Mouse (Mus musculus) adrenal gland, adult 2 months (tissue): ENCODE data around the gene Nosip. TPM values are rescaled to one million over a fixed set of nuclear protein-coding genes. Genes with fewer than 3 reads are reported as not detected.

Experiments used
- DNase-seq: peaks from one replicate; pipeline ENCODE4 v3.0.0; 2021
- microRNA-seq, 2 experiments: library from miRNA; unstranded; fragments of <30 nt; microRNA quantifications; one replicate each; pipeline ENCODE4 v1.2.0; 2021
- polyA plus RNA-seq: library from polyadenylated mRNA; depleted of rRNA; stranded (reverse); fragments of >200 nt; gene quantifications from 2 replicates; pipeline ENCODE4 v1.2.3, GENCODE M21; 2012; rRNA removed
- total RNA-seq, 2 experiments: library from RNA; stranded (reverse); gene quantifications; 2 replicates each; pipeline ENCODE4 v1.2.3; 2021

Nosip gene
- total and polyA plus RNA-seq, 3 experiments: 40.2 to 89.9 (median 58.1) TPM

GRCm38 (mm10) chr7:45112529-45112928, 50.3 kb downstream of the Nosip start:
- DNase-seq: no peak

DNA sequence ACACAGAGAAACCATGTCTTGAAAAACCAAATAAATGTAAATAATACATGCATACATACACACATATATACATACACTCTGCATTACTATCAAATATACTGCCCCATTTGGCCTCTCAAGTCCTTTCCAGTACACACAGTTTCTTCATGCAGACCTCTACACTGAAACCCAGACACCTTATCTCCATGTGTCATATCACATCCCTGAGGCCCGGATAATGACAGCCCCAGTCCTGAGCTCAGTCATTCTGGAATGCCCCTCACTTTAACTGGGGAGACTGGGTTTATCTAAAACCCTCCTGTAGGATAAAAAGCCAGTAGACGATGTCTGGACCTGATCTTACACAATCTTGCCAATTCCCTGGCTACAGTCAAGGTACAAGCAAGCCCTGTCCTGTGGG, 51.2 kb downstream of the Nosip start:
- no peak for DNase-seq

DNA sequence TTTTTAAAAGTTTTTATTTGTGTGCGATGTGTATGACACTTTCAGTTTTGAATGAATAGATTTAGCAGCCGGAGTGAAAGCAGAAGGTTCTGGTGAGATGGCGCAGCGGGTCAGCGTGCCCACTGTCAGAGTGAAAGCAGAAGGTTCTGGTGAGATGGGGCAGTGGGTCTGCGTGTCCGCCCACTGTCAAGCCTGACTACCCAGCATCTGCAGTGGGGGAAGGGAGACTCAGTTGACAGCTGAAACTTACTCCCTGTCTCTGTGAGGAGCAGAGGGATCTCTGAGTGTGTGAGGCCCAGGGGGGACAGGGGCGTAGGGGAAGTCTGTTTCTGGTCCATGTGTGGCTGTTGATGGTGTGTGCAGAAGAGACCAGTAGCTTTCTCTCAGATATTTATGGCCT, 55.3 kb downstream of the Nosip start:
- DNase-seq: no peak

- peak; percentile 66 for DNase-seq
These were observed 56.1 kb downstream of the Nosip start for GRCm38 (mm10) chr7:45118336-45118735.

DNA sequence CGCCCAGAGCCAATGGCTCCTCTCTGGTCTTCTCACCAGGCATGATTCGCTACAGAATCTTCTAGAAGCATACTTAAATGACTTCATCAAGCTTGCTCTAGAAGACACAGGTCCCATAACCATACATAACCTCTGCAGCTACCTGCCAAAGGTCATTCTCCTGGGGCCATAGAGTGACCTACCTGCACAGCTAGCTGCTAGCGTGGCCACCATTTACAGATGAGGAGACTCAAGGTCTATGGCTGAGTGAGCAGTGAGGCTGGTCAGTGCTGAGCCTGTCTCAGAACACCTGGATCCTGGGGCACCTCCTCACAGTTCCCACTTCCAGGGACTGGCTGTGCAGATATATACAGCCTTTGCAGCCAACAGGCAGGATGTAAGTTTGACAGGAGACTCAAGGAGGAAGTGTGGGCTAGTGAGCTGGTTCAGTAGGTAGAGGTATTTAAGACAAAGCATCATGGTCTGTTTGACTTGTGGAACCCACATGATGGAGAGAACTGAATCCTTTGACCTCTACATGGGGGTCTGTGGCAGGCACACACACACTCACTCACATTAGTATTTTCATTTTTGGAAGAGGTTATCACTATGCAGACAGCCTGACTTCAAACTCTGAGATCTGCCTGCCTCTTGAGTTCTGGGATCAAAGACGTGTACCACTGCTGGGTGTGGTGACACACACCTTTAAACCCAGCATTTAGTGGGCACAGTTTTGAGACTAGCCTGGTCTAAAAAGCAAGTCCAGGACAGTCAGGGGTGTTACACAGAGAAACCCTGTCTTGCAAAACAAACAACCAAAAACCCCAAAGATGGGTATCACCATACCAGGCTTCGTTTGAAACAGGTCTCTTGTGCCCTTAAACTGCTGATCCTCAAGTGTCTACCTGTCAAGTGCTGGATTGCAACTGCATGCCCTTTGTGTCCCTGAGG, 57.8 kb downstream of the Nosip start:
- DNase-seq: no peak

DNA sequence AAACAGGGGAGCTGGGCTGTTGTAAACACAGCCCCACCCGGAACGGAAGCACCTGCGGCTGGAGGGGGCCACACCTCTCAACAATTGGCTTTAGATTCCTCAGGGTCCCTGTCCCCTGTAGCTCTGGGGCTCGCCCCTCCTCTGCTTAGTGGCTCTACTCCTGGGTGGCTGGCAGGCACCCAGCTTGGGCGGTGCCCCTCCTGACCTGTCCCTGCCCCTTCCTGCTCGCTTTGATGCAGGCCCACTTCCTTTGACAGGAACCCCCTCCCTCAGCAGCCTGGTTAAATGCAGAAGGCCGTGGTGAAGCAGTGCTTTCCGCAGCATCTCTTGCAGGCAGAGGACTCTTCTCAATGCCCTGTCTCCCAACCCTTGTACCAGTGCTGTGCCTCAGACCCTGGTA, 59.2 kb downstream of the Nosip start:
- peak; percentile 60 for DNase-seq

DNA sequence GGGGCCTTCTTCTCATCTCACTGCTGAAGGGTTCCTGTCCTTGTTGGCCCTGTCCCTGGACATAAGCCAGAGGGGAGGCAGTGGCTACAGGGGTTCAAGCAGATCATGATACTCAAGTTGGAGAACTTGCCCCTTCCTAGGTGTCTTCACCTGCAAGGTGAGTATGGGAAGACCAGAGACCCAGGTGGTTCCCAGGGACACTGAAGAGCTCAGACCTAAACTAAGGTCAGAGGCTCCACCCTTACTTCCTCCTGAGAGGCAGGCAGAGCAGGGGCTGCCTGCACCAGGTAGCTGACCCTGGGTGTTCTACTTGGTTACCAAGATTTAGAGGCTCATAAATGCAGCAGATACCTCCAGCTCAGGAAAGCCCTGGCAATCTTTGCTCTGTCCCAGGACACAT, 59.7 kb downstream of the Nosip start:
- DNase-seq: no peak

GRCm38 (mm10) chr7:45122561-45123185, 60.4 kb downstream of the Nosip start:
- no peak for DNase-seq

GRCm38 (mm10) chr7:45123186-45123570, 60.9 kb downstream of the Nosip start:
- DNase-seq: peak; percentile 42

GRCm38 (mm10) chr7:45124224-45125143, 62.3 kb downstream of the Nosip start, which contains the start of gene Rps11:
Gene Rps11 (minus strand): TSS chr7:45124439.
- DNase-seq: peak; percentile 99

GRCm38 (mm10) chr7:45125144-45125600, 62.9 kb downstream of the Nosip start:
- DNase-seq: no peak

DNA sequence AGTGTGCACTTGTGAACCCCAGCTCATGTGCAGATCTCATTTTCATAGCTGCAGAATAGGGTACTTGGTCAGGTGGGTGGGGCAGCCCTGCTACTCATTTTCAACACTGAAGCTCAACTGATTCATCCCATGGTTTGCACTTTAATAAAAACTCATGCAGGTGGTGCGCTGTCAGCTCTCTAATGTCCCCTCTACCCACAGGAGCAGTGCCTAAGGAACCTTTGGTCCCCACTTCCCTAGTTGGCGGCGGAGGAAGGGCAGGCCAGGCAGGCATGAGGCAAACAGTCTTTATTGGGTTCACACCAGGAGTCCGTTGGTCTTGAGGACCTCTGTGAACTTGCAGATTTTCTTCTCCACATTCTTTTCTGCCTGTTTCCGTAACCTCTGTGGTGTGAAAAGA, 63.4 kb downstream of the Nosip start:
- peak; percentile 19 for DNase-seq

DNA sequence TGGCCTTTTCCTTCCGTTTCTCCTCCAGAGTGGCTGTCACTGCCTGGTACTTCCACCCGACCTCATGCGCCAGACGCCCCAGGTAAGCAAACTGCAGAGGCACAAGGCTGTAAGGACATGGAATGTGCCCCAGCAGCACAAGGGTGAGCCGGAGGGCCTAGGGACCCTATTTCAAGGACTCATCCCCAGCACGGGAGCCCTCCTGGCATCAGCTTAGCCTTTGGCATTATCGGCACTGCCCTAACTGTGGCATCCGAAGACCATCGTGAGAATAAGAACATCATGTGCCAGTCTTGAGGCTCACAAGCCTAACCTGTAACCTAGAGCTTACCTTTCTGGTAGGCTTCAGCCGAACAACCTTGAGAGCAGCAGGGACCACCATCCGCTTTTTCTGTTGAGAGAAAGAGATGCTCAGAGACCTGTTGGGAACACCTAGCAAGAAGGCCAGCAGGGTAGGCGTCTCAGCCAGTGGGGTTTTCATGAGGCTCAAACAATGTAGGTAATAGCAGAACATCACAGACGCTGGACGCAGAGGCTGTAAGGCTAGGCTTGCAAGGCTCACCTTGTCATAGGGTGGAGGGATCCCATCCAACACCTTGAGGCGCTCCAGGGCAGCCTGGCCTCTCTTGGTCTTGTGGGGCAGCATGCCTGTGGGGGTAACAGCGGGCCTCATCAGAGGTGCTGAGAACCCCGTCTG, 64.1 kb downstream of the Nosip start:
- DNase-seq: peak; percentile 26

DNA sequence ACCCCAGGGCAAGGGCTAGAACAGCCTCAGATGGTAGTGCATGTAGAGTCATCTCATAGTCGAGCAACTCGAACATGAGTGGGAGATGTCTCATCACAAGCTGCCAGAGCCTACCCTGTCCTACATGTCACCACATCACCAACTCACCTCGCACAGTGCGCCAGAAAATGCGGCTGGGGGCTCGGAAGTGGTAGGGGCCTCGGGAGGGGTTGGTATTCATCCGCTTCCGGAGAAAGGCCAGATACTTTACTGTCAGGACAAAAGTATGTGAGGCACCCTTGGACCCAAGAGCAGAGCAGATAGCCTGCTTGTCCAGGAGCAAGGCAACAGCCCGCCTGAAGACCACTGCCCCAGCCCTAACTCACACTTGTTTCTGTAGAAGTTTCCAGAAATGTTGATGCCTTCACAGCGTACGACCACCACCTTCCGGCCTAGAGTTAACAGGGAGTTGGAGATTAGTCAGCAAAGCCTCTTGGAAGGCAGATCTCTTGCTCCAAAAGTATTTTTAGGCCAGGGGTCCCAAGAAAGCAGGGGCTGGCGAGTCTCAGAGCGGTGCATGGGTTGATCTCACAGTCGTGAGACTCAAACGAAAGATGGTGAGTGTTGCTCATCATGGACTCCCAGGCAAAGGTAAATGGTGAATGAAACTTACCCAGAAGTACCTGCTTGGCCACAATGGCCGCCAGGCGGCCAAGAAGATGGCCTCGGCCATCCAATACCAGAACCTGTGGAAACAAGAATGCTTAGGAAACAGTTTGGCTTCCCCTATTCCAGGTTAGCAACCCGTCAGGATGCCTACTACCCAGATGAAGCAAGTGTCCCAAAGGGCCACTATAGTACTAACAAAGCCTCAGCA, 64.8 kb downstream of the Nosip start:
- peak; percentile 22 for DNase-seq

Small RNA genes lying within 50 kb of the gene (microRNA-seq; reads per million reads assigned to microRNA genes)
- 774 to 869 reads per million in 2 experiments for gene Mir150
- gene Mir5121: 36.7 to 70.3 reads per million in 2 experiments
- 0.66 to 1.7 reads per million in 2 experiments for gene Mir7054

Other genes with a start within 250 kb of the Nosip start
Only the 30 nearest of the 36 such genes appear.
- gene Pnkp, start 205.3 kb upstream of the Nosip start, total RNA-seq: 10 to 100 TPM; 36.3 to 42.8 TPM
- 79.5 and 90.0 TPM in 2 replicates for gene Pnkp, start 205.3 kb upstream of the Nosip start, polyA plus RNA-seq
- gene Ptov1, start 192.6 kb upstream of the Nosip start, total RNA-seq: 100 to 1,000 TPM; 227 TPM
- gene Ptov1, start 192.6 kb upstream of the Nosip start, polyA plus RNA-seq: 492 and 493 TPM in 2 replicates
- gene Med25, start 169.7 kb upstream of the Nosip start, total RNA-seq: 100 to 1,000 TPM in 1 of 2 experiments, 10 to 100 TPM in 1; 80.8 to 105 TPM
- 635 and 723 TPM in 2 replicates for gene Med25, start 169.7 kb upstream of the Nosip start, polyA plus RNA-seq
- 10 to 100 TPM; 24.2 to 28.0 TPM for gene Fuz, start 166.3 kb upstream of the Nosip start, total RNA-seq
- gene Fuz, start 166.3 kb upstream of the Nosip start, polyA plus RNA-seq: 203 and 213 TPM in 2 replicates
- gene Ap2a1, start 132.9 kb upstream of the Nosip start, total RNA-seq: 100 to 1,000 TPM in 1 of 2 experiments, 10 to 100 TPM in 1; 86.3 to 105 TPM
- gene Ap2a1, start 132.9 kb upstream of the Nosip start, polyA plus RNA-seq: 119 and 121 TPM in 2 replicates
- gene Tsks, start 119.2 kb upstream of the Nosip start, total RNA-seq: not detected
- 0.13 and 0.31 TPM in 2 replicates for gene Tsks, start 119.2 kb upstream of the Nosip start, polyA plus RNA-seq
- gene Cpt1c, start 87.6 kb upstream of the Nosip start, total RNA-seq: 10 to 100 TPM in 1 of 2 experiments, 1 to 10 TPM in 1; 7.3 to 13.5 TPM
- 29.6 and 37.5 TPM in 2 replicates for gene Cpt1c, start 87.6 kb upstream of the Nosip start, polyA plus RNA-seq
- 100 to 1,000 TPM; 166 to 234 TPM for gene Prmt1, start 75.9 kb upstream of the Nosip start, total RNA-seq
- gene Prmt1, start 75.9 kb upstream of the Nosip start, polyA plus RNA-seq: 101 and 122 TPM in 2 replicates
- 100 to 1,000 TPM; 105 to 130 TPM for gene Irf3, start 64.8 kb upstream of the Nosip start, total RNA-seq
- 93.3 and 98.1 TPM in 2 replicates for gene Irf3, start 64.8 kb upstream of the Nosip start, polyA plus RNA-seq
- gene Bcl2l12, start 63.7 kb upstream of the Nosip start, total RNA-seq: 10 to 100 TPM; 20.1 to 20.3 TPM
- 40.4 and 50.3 TPM in 2 replicates for gene Bcl2l12, start 63.7 kb upstream of the Nosip start, polyA plus RNA-seq
- 10 to 100 TPM; 72.0 to 83.7 TPM for gene Scaf1, start 46.1 kb upstream of the Nosip start, total RNA-seq
- gene Scaf1, start 46.1 kb upstream of the Nosip start, polyA plus RNA-seq: 117 and 121 TPM in 2 replicates
- 100 to 1,000 TPM in 1 of 2 experiments, 10 to 100 TPM in 1; 93.7 to 118 TPM for gene Rras, start 44.5 kb upstream of the Nosip start, total RNA-seq
- gene Rras, start 44.5 kb upstream of the Nosip start, polyA plus RNA-seq: 161 and 176 TPM in 2 replicates
- gene Prr12, start 9.5 kb upstream of the Nosip start, total RNA-seq: 10 to 100 TPM; 40.2 to 49.7 TPM
- 17.7 and 21.3 TPM in 2 replicates for gene Prr12, start 9.5 kb upstream of the Nosip start, polyA plus RNA-seq
- gene Prrg2, start 248 bp downstream of the Nosip start, total RNA-seq: 10 to 100 TPM; 20.9 to 21.9 TPM
- 70.3 and 85.2 TPM in 2 replicates for gene Prrg2, start 248 bp downstream of the Nosip start, polyA plus RNA-seq
- gene Rcn3, start 29.8 kb downstream of the Nosip start, total RNA-seq: 10 to 100 TPM; 26.5 to 50.3 TPM
- gene Rcn3, start 29.8 kb downstream of the Nosip start, polyA plus RNA-seq: 93.3 and 104 TPM in 2 replicates
- 100 to 1,000 TPM in 1 of 2 experiments, 10 to 100 TPM in 1; 84.8 to 154 TPM for gene Fcgrt, start 41.4 kb downstream of the Nosip start, total RNA-seq
- gene Fcgrt, start 41.4 kb downstream of the Nosip start, polyA plus RNA-seq: 186 and 187 TPM in 2 replicates
- 1,000 to 10,000 TPM; 1,290 to 1,478 TPM for gene Rps11, start 62.0 kb downstream of the Nosip start, total RNA-seq
- 60.0 and 80.0 TPM in 2 replicates for gene Rps11, start 62.0 kb downstream of the Nosip start, polyA plus RNA-seq
- 1,000 to 10,000 TPM; 1,285 to 1,750 TPM for gene Rpl13a, start 66.3 kb downstream of the Nosip start, total RNA-seq
- gene Rpl13a, start 66.3 kb downstream of the Nosip start, polyA plus RNA-seq: 476 and 515 TPM in 2 replicates
- gene Gm45713, start 73.8 kb downstream of the Nosip start, total RNA-seq: not detected
- gene Gm45713, start 73.8 kb downstream of the Nosip start, polyA plus RNA-seq: 6.3 and 7.4 TPM in 2 replicates
- 10 to 100 TPM; 20.5 to 25.3 TPM for gene Flt3l, start 74.0 kb downstream of the Nosip start, total RNA-seq
- gene Flt3l, start 74.0 kb downstream of the Nosip start, polyA plus RNA-seq: 122 TPM in 2 replicates
- gene Pih1d1, start 91.9 kb downstream of the Nosip start, total RNA-seq: 10 to 100 TPM; 52.2 to 69.2 TPM
- 46.1 and 50.8 TPM in 2 replicates for gene Pih1d1, start 91.9 kb downstream of the Nosip start, polyA plus RNA-seq
- 10 to 100 TPM; 81.3 to 92.6 TPM for gene Aldh16a1, start 92.2 kb downstream of the Nosip start, total RNA-seq
- 84.4 and 86.6 TPM in 2 replicates for gene Aldh16a1, start 92.2 kb downstream of the Nosip start, polyA plus RNA-seq
- gene Slc17a7, start 101.5 kb downstream of the Nosip start, total RNA-seq: under 1 TPM; 0.14 to 0.35 TPM
- gene Slc17a7, start 101.5 kb downstream of the Nosip start, polyA plus RNA-seq: 0.10 and 0.11 TPM in 2 replicates
- gene Gfy, start 117.1 kb downstream of the Nosip start, total RNA-seq: not detected
- not detected in 2 replicates for gene Gfy, start 117.1 kb downstream of the Nosip start, polyA plus RNA-seq
- not detected for gene Pth2, start 118.6 kb downstream of the Nosip start, total RNA-seq
- gene Pth2, start 118.6 kb downstream of the Nosip start, polyA plus RNA-seq: not detected in 2 replicates
- gene Ccdc155, start 142.5 kb downstream of the Nosip start, total RNA-seq: under 1 TPM in 1 of 2 experiments, not detected in 1; 0.14 TPM
- gene Ccdc155, start 142.5 kb downstream of the Nosip start, polyA plus RNA-seq: 0.30 TPM in 2 replicates
- not detected for gene Dkkl1, start 149.7 kb downstream of the Nosip start, total RNA-seq
- gene Dkkl1, start 149.7 kb downstream of the Nosip start, polyA plus RNA-seq: not detected in 2 replicates
- gene Tead2, start 153.3 kb downstream of the Nosip start, total RNA-seq: 1 to 10 TPM; 8.3 to 9.2 TPM
- 12.4 and 12.6 TPM in 2 replicates for gene Tead2, start 153.3 kb downstream of the Nosip start, polyA plus RNA-seq
- gene Cd37, start 176.7 kb downstream of the Nosip start, total RNA-seq: 1 to 10 TPM; 2.9 to 5.2 TPM
- 10.9 and 14.3 TPM in 2 replicates for gene Cd37, start 176.7 kb downstream of the Nosip start, polyA plus RNA-seq
- not detected for gene Slc6a16, start 178.7 kb downstream of the Nosip start, total RNA-seq
- gene Slc6a16, start 178.7 kb downstream of the Nosip start, polyA plus RNA-seq: 0.04 TPM in 1 of 2 replicates, not detected in the other